Mouse (Mus musculus): ENCODE measurements around the gene Echdc3. TPM values are rescaled to one million over a fixed set of nuclear protein-coding genes. Genes with fewer than 3 reads are reported as not detected.

Echdc3 gene
- polyA plus RNA-seq, 1 experiment from 2014 or later = 2.4 TPM

- Histone ChIP-seq H3K4me3 (ENCODE audit: low read depth, low read length) (no peak overlapping the region), H3K27me3 (ENCODE audit: control insufficient read depth, insufficient read depth, low read length) (no peaks in the 10 kb centered on the region), H3K27ac (ENCODE audit: low read depth, low read length) (no peak overlapping the region), H3K36me3 (ENCODE audit: control insufficient read depth, insufficient read depth, low read length) (no peaks in the 10 kb centered on the region), H3K9ac (ENCODE audit: low read depth, low read length) (no peak overlapping the region), H3K4me1 (replicated peaks; ENCODE audit: control insufficient read depth, insufficient read depth, low read length) (no peaks in the 10 kb centered on the region), H3K4me2 (replicated peaks; ENCODE audit: low read depth, low read length) (no peak overlapping the region), H3K9me3 (ENCODE audit: control insufficient read depth, low read length) (no peaks in the 10 kb centered on the region)
- WGBS = 81% methylated on average over 7 of the region's 7 CpGs
- DNase-seq (ENCODE audit: low spot score) = no peak
- ATAC-seq (ENCODE audit: low FRiP score) = no peak
These were observed 19.9 kb upstream of the Echdc3 start for GRCm38 (mm10) chr2:6232755-6233154.

DNA sequence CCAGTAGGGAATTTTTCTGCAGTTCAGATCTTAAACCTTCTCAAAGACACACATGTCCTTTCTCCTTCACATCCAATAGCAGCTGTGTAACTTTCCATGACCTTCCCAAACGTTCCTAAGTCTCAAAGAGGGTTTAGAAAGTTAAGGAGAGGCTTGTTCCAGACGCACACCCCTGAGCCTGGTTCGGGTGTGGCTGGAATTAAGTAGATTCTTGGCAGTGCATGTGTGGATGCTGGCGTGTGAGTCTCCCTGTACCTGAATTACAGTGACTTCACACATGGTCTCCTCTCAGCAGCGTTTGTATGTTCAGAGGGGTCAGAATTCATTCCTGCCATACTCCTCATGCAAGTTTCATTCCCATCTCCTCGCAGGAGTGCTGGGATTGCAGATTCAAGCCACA is 18.0 kb upstream of the Echdc3 start:
- H3K4me1 ChIP-seq (replicated peaks; ENCODE audit: control insufficient read depth, insufficient read depth, low read length) = no peaks in the 10 kb centered on the region
- 83% methylated on average over 6 of the region's 6 CpGs for WGBS
- no peak overlapping the region for H3K27ac ChIP-seq (ENCODE audit: low read depth, low read length)
- ATAC-seq (ENCODE audit: low FRiP score) (no peak), DNase-seq (ENCODE audit: low spot score) (no peak)
- H3K9ac ChIP-seq (ENCODE audit: low read depth, low read length) = no peak overlapping the region
- H3K27me3 ChIP-seq (ENCODE audit: control insufficient read depth, insufficient read depth, low read length) = no peaks in the 10 kb centered on the region
- no peaks in the 10 kb centered on the region for H3K9me3 ChIP-seq (ENCODE audit: control insufficient read depth, low read length)
- no peaks in the 10 kb centered on the region for H3K36me3 ChIP-seq (ENCODE audit: control insufficient read depth, insufficient read depth, low read length)
- H3K4me3 ChIP-seq (ENCODE audit: low read depth, low read length) = no peak overlapping the region
- no peak overlapping the region for H3K4me2 ChIP-seq (replicated peaks; ENCODE audit: low read depth, low read length)

DNA sequence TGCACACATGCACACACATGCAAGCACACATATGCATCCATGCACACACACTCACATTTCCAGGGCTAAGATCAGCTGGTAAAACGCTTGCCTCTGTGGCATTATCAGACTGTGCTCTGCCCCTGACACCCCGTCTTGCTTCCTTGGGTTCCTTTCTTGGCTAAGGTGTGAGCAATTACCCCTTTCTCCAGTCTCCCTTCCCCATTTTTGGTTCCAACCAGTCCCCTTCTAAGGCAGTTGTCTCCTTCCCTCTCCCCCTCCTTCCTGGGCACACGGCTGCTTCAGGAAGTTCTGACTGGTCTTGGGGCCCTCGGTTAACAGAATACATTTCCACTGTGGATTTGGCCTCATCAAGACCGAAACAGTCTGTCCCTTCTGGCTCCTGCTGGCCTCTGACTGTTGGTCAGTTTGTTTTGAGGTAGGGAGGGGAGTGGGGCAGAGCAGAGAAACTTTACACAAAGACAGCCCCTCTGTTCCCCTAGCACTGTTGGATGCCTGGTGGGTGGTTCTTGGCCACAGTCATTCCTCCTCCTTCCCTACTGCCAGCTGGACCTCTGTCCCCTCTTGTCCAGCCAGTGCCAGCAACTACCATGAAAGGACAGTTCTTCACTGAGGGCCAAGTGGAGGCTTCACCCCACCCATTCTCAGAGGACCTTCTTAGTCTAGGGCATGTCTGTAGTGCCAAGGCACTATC is 16.9 kb upstream of the Echdc3 start:
- Histone ChIP-seq H3K9ac (ENCODE audit: low read depth, low read length) (no peak overlapping the region), H3K4me2 (replicated peaks; ENCODE audit: low read depth, low read length) (no peak overlapping the region), H3K36me3 (ENCODE audit: control insufficient read depth, insufficient read depth, low read length) (no peaks in the 10 kb centered on the region), H3K4me3 (ENCODE audit: low read depth, low read length) (no peak overlapping the region), H3K27me3 (ENCODE audit: control insufficient read depth, insufficient read depth, low read length) (no peaks in the 10 kb centered on the region), H3K27ac (ENCODE audit: low read depth, low read length) (no peak overlapping the region), H3K4me1 (replicated peaks; ENCODE audit: control insufficient read depth, insufficient read depth, low read length) (no peaks in the 10 kb centered on the region), H3K9me3 (ENCODE audit: control insufficient read depth, low read length) (no peaks in the 10 kb centered on the region)
- no peak for DNase-seq (ENCODE audit: low spot score)
- 72% methylated on average over 5 of the region's 5 CpGs for WGBS
- ATAC-seq (ENCODE audit: low FRiP score) = no peak

- no peak for ATAC-seq (ENCODE audit: low FRiP score)
- no peak for DNase-seq (ENCODE audit: low spot score)
- Histone ChIP-seq H3K27me3 (ENCODE audit: control insufficient read depth, insufficient read depth, low read length) (no peaks in the 10 kb centered on the region), H3K4me2 (replicated peaks; ENCODE audit: low read depth, low read length) (no peak overlapping the region), H3K27ac (ENCODE audit: low read depth, low read length) (no peak overlapping the region), H3K9me3 (ENCODE audit: control insufficient read depth, low read length) (no peaks in the 10 kb centered on the region), H3K4me3 (ENCODE audit: low read depth, low read length) (no peak overlapping the region), H3K9ac (ENCODE audit: low read depth, low read length) (no peak overlapping the region), H3K36me3 (ENCODE audit: control insufficient read depth, insufficient read depth, low read length) (no peaks in the 10 kb centered on the region), H3K4me1 (replicated peaks; ENCODE audit: control insufficient read depth, insufficient read depth, low read length) (no peaks in the 10 kb centered on the region)
- 87% methylated on average over 7 of the region's 7 CpGs for WGBS
These were observed 14.2 kb upstream of the Echdc3 start for GRCm38 (mm10) chr2:6227059-6227445.

GRCm38 (mm10) chr2:6226361-6227058 is 13.7 kb upstream of the Echdc3 start:
- Histone ChIP-seq H3K4me2 (replicated peaks; ENCODE audit: low read depth, low read length) (no peak overlapping the region), H3K4me3 (ENCODE audit: low read depth, low read length) (no peak overlapping the region), H3K27ac (ENCODE audit: low read depth, low read length) (no peak overlapping the region), H3K27me3 (ENCODE audit: control insufficient read depth, insufficient read depth, low read length) (no peaks in the 10 kb centered on the region), H3K9me3 (ENCODE audit: control insufficient read depth, low read length) (no peaks in the 10 kb centered on the region), H3K4me1 (replicated peaks; ENCODE audit: control insufficient read depth, insufficient read depth, low read length) (no peaks in the 10 kb centered on the region), H3K36me3 (ENCODE audit: control insufficient read depth, insufficient read depth, low read length) (no peaks in the 10 kb centered on the region), H3K9ac (ENCODE audit: low read depth, low read length) (no peak overlapping the region)
- ATAC-seq (ENCODE audit: low FRiP score) (no peak; the same call in 1 of the 2 replicates), DNase-seq (ENCODE audit: low spot score) (no peak)
- 78% methylated on average over 10 of the region's 10 CpGs for WGBS

DNA sequence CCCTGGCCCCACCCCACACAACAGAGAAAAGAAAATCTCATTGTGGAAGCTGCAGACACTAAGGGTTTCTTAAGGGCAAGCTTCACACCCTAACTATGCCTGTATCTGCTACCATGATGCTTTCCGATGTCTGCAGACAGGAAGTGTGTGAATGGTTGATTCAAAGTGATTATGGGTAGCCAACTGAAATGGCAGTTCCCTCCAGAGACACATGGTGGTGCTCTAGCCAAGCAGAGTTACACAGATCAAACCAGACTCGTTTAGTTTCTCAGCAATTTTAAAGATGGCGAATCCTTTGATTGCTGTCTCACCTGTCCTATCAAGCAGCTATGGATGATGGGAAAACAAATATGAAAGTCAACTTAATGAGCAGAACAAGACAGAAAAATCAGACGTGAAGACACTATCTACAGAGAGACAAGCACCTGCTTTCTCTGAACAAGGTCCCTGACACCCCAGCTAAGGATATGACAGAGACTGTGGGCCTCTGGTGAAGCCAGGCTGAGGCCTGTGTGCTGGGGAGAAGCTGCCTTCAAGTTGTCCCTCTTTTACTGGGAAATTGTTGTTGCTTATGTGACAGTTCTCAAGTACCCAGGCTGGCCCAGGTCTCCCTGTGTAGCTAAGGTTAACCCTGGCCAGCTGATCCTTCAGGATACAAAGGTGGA is 7.4 kb upstream of the Echdc3 start:
- Histone ChIP-seq H3K4me2 (replicated peaks; ENCODE audit: low read depth, low read length) (no peak overlapping the region), H3K36me3 (ENCODE audit: control insufficient read depth, insufficient read depth, low read length) (no peaks in the 10 kb centered on the region), H3K9ac (ENCODE audit: low read depth, low read length) (no peak overlapping the region), H3K4me3 (ENCODE audit: low read depth, low read length) (no peak overlapping the region), H3K27me3 (ENCODE audit: control insufficient read depth, insufficient read depth, low read length) (no peaks in the 10 kb centered on the region), H3K9me3 (ENCODE audit: control insufficient read depth, low read length) (no peaks in the 10 kb centered on the region), H3K27ac (ENCODE audit: low read depth, low read length) (no peak overlapping the region), H3K4me1 (replicated peaks; ENCODE audit: control insufficient read depth, insufficient read depth, low read length) (no peaks in the 10 kb centered on the region)
- WGBS = 22% methylated on average over 4 of the region's 4 CpGs
- ATAC-seq (ENCODE audit: low FRiP score) (peak; percentile 43; the same call in 1 of the 2 replicates), DNase-seq (ENCODE audit: low spot score) (peak; percentile 81)

DNA sequence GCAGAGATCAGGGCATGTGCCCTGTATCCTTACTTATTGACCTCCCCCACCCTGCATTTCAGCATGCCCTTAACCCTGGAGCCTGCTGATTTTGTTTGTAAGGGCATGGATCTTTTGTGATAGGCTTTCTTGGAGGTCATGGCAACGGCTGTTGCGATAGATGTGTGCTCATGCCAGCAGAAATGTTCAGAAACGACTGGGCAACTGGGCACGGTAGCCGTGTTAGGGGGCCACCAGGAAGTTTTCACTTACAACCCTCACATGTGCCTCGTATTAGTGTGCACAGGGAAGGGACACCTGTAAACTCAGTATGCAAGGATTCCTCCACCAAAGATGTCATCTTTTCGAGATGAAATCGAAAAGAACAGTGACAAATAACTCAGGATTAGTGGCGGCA is 508 bp downstream of the Echdc3 start:
- Histone ChIP-seq H3K4me3 (ENCODE audit: low read depth, low read length) (peak overlapping the region; percentile 37), H3K27me3 (ENCODE audit: control insufficient read depth, insufficient read depth, low read length) (no peaks in the 10 kb centered on the region), H3K4me1 (replicated peaks; ENCODE audit: control insufficient read depth, insufficient read depth, low read length) (no peaks in the 10 kb centered on the region), H3K9me3 (ENCODE audit: control insufficient read depth, low read length) (no peaks in the 10 kb centered on the region), H3K27ac (ENCODE audit: low read depth, low read length) (peak overlapping the region; percentile 52; the same call in 1 of the 2 replicates), H3K36me3 (ENCODE audit: control insufficient read depth, insufficient read depth, low read length) (no peaks in the 10 kb centered on the region), H3K9ac (ENCODE audit: low read depth, low read length) (peak overlapping the region; percentile 66), H3K4me2 (replicated peaks; ENCODE audit: low read depth, low read length) (peak overlapping the region; percentile 49)
- ATAC-seq (ENCODE audit: low FRiP score) = peak; percentile 36; the same call in 1 of the 2 replicates
- DNase-seq (ENCODE audit: low spot score) = no peak
- 42% methylated on average over 9 of the region's 9 CpGs for WGBS

- Histone ChIP-seq H3K27me3 (ENCODE audit: control insufficient read depth, insufficient read depth, low read length) (no peaks in the 10 kb centered on the region), H3K9ac (ENCODE audit: low read depth, low read length) (no peak overlapping the region), H3K4me1 (replicated peaks; ENCODE audit: control insufficient read depth, insufficient read depth, low read length) (no peaks in the 10 kb centered on the region), H3K36me3 (ENCODE audit: control insufficient read depth, insufficient read depth, low read length) (no peaks in the 10 kb centered on the region), H3K4me3 (ENCODE audit: low read depth, low read length) (no peak overlapping the region), H3K4me2 (replicated peaks; ENCODE audit: low read depth, low read length) (no peak overlapping the region), H3K27ac (ENCODE audit: low read depth, low read length) (no peak overlapping the region), H3K9me3 (ENCODE audit: control insufficient read depth, low read length) (no peaks in the 10 kb centered on the region)
- no peak for DNase-seq (ENCODE audit: low spot score)
- no peak for ATAC-seq (ENCODE audit: low FRiP score)
- 84% methylated on average over 6 of the region's 6 CpGs for WGBS
These were observed 2.0 kb downstream of the Echdc3 start for GRCm38 (mm10) chr2:6210840-6211239.
